Mouse (Mus musculus): ENCODE data around the gene Prox2. TPM values are rescaled to one million over a fixed set of nuclear protein-coding genes. Genes with fewer than 3 reads are reported as not detected.

Prox2 gene
- 0.69 TPM for polyA plus RNA-seq (2014; fragmentation: Illumina TruSeq; extraction: RNeasy Lipid Tissue Mini Kit (QIAGEN cat#74804); ENCODE audit: low read depth, low replicate concordance)

DNA sequence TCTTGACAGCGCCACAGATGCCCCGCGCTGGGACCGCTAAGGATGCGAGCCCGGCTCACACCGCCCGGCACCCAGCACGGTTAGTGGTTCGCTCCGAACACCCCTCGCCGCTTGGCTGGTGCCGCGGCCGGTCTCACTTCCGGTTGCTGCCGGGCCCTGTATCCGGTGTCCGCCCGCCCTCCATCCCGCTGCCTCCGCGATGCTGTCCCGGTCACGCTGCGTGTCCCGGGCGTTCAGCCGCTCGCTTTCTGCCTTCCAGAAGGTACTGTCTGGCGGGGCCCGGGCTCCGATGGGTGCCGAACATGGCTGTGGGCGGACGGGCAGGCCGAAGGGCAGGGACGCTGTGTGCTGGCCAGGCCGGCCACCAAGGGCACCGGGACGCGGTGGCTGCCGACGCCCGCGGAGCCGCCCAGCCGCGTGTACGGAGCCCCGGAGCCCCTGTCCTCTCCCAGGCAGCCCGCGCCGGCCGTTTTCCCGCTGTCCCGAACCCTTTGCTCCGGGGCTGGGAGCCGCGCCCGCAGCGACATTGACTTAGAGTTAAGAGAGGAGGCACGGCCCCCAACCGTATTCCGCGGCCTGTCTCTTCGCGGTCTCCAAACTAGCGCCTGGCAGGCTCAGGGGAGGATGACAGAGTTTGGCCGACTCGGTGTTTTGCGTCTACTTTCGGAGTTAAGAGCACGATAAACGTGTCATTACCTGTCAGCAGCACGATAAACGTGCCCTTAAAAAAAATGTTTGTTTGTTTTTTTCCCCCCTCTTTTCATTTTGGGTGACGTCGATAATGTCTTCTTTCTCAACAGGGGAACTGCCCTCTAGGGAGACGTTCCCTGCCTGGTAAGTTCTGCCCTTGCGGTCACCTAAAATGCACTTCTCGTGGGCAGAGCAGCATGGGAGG lies at the start of gene Prox2, which contains the start of gene Dlst:
Prox2 (minus strand) TSS at position 62 of the 895 bp plus-strand sequence.
Dlst (plus strand) TSS at position 136 of the 895 bp plus-strand sequence.

DNA sequence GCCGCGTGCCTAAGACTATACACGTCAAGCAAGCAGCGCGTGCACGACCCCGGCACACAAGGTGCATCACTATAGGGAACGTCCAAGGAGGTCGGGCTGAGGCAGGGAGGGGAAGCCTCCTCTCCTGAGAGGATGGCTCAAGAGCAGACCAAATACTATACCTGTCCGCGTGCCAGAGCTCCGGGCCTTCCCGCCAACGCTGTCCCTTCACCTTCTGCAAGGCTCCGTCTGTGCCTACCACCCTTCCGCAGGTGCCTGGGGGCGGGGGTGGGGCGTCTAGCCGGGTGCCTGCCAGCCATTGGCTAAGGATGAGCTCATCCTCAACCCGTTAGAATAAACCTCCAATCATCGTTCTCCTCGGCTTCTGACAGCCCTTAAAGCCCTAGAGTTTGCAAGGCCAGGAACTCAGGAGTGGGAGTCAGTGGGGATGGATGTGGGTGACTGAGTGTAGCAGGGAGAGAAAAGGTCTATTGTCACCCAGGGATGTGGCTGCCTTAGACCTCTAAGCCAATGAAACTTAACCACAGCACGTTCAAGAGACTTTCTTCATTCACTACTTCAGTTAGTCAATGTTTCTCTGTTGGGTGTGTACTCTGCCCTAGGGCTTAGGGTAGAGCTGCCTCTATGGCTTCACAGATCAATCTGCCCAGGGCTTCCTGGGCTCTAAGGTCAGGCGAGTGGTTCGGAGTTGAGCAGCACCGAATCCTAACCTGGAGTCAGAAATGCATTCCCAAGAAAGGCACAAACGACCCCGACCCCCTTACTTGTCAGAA lies 40.6 kb upstream of the Prox2 start, which contains the start of gene Rps6kl1:
Rps6kl1 (minus strand) TSS at position 263 of the 773 bp plus-strand sequence.

Other genes with a start within 250 kb of the Prox2 start
- not detected for gene Ltbp2, start 234.2 kb downstream of the Prox2 start, polyA plus RNA-seq (2014; fragmentation: Illumina TruSeq; extraction: RNeasy Lipid Tissue Mini Kit (QIAGEN cat#74804); ENCODE audit: low read depth, low replicate concordance)
- 118 TPM for gene Fcf1, start 139.9 kb downstream of the Prox2 start, polyA plus RNA-seq (2014; fragmentation: Illumina TruSeq; extraction: RNeasy Lipid Tissue Mini Kit (QIAGEN cat#74804); ENCODE audit: low read depth, low replicate concordance)
- 22.9 TPM for gene Arel1, start 139.9 kb downstream of the Prox2 start, polyA plus RNA-seq (2014; fragmentation: Illumina TruSeq; extraction: RNeasy Lipid Tissue Mini Kit (QIAGEN cat#74804); ENCODE audit: low read depth, low replicate concordance)
- 66.6 TPM for gene Ylpm1, start 114.4 kb downstream of the Prox2 start, polyA plus RNA-seq (2014; fragmentation: Illumina TruSeq; extraction: RNeasy Lipid Tissue Mini Kit (QIAGEN cat#74804); ENCODE audit: low read depth, low replicate concordance)
- 205 TPM for gene Dlst, start 74 bp upstream of the Prox2 start, polyA plus RNA-seq (2014; fragmentation: Illumina TruSeq; extraction: RNeasy Lipid Tissue Mini Kit (QIAGEN cat#74804); ENCODE audit: low read depth, low replicate concordance)
- gene Rps6kl1, start 40.5 kb upstream of the Prox2 start, polyA plus RNA-seq (2014; fragmentation: Illumina TruSeq; extraction: RNeasy Lipid Tissue Mini Kit (QIAGEN cat#74804); ENCODE audit: low read depth, low replicate concordance): not detected
- gene Pgf, start 67.0 kb upstream of the Prox2 start, polyA plus RNA-seq (2014; fragmentation: Illumina TruSeq; extraction: RNeasy Lipid Tissue Mini Kit (QIAGEN cat#74804); ENCODE audit: low read depth, low replicate concordance): not detected
- gene Eif2b2, start 108.7 kb upstream of the Prox2 start, polyA plus RNA-seq (2014; fragmentation: Illumina TruSeq; extraction: RNeasy Lipid Tissue Mini Kit (QIAGEN cat#74804); ENCODE audit: low read depth, low replicate concordance): 2.1 TPM
- gene Mlh3, start 159.8 kb upstream of the Prox2 start, polyA plus RNA-seq (2014; fragmentation: Illumina TruSeq; extraction: RNeasy Lipid Tissue Mini Kit (QIAGEN cat#74804); ENCODE audit: low read depth, low replicate concordance): 18.1 TPM
- 20.1 TPM for gene Acyp1, start 177.7 kb upstream of the Prox2 start, polyA plus RNA-seq (2014; fragmentation: Illumina TruSeq; extraction: RNeasy Lipid Tissue Mini Kit (QIAGEN cat#74804); ENCODE audit: low read depth, low replicate concordance)
- 0.63 TPM for gene Zc2hc1c, start 177.8 kb upstream of the Prox2 start, polyA plus RNA-seq (2014; fragmentation: Illumina TruSeq; extraction: RNeasy Lipid Tissue Mini Kit (QIAGEN cat#74804); ENCODE audit: low read depth, low replicate concordance)
- gene Nek9, start 228.6 kb upstream of the Prox2 start, polyA plus RNA-seq (2014; fragmentation: Illumina TruSeq; extraction: RNeasy Lipid Tissue Mini Kit (QIAGEN cat#74804); ENCODE audit: low read depth, low replicate concordance): 42.0 TPM